8 mouse cellular contexts compared by ENCODE assay signal in genomic region chr12:15816254-15816605, GRCm38 (mm10). TPM values are rescaled to one million over a fixed set of nuclear protein-coding genes. Genes with fewer than 3 reads are reported as not detected.
DNase-seq lines count a peak whose midpoint lies in the region; ATAC-seq and TF ChIP-seq lines count a peak whose summit lies in the region.

No protein-coding gene starts in this region.

- no peaks in the 10 kb centered on the region for H3K36me3 ChIP-seq in C2C12 (ENCODE audit: control insufficient read depth, insufficient read depth)
- H3K36me3 ChIP-seq in embryonic facial prominence, embryonic 13.5 days = no peaks in the 10 kb centered on the region
- H3K36me3 ChIP-seq in liver, embryonic 12.5 days = no peaks in the 10 kb centered on the region
- H3K36me3 ChIP-seq in neural tube, embryonic 13.5 days = no peaks in the 10 kb centered on the region

- no peaks in the 10 kb centered on the region for H3K27me3 ChIP-seq in C2C12 (ENCODE audit: control insufficient read depth, insufficient read depth, insufficient read length)
- no peaks in the 10 kb centered on the region for H3K27me3 ChIP-seq in embryonic facial prominence, embryonic 13.5 days
- peaks cover 55% of the 10 kb centered on the region for H3K27me3 ChIP-seq in liver, embryonic 12.5 days (replicated peaks)
- no peaks in the 10 kb centered on the region for H3K27me3 ChIP-seq in neural tube, embryonic 13.5 days

- H3ac ChIP-seq in C2C12 (ENCODE audit: control insufficient read depth, insufficient read length, low read depth) = peak overlapping the region; percentile 86

- H3K4me3 ChIP-seq in C2C12 (ENCODE audit: insufficient read depth, poor library complexity, severe bottlenecking) = peak overlapping the region; percentile 79
- H3K4me3 ChIP-seq in embryonic facial prominence, embryonic 13.5 days = peak overlapping the region; percentile 90
- H3K4me3 ChIP-seq in liver, embryonic 12.5 days = peak overlapping the region; percentile 63
- peak overlapping the region; percentile 86 for H3K4me3 ChIP-seq in neural tube, embryonic 13.5 days

- peak overlapping the region; percentile 97 for H3K27ac ChIP-seq in embryonic facial prominence, embryonic 13.5 days
- peak overlapping the region; percentile 50; the same call in 1 of the 2 replicates for H3K27ac ChIP-seq in liver, embryonic 12.5 days
- peak overlapping the region; percentile 99 for H3K27ac ChIP-seq in neural tube, embryonic 13.5 days (replicated peaks)

- peak overlapping the region; percentile 75 for H3K4me2 ChIP-seq in embryonic facial prominence, embryonic 13.5 days
- H3K4me2 ChIP-seq in liver, embryonic 12.5 days = peak overlapping the region; percentile 85
- H3K4me2 ChIP-seq in neural tube, embryonic 13.5 days = peak overlapping the region; percentile 78

- no peaks in the 10 kb centered on the region for H3K79me3 ChIP-seq in C2C12 (ENCODE audit: low read depth)

- peaks cover 28% of the 10 kb centered on the region for H3K79me2 ChIP-seq in C2C12 (ENCODE audit: control insufficient read depth, insufficient read depth)

- H3K9ac ChIP-seq in embryonic facial prominence, embryonic 13.5 days = peak overlapping the region; percentile 98
- H3K9ac ChIP-seq in liver, embryonic 12.5 days = peak overlapping the region; percentile 47
- peak overlapping the region; percentile 99 for H3K9ac ChIP-seq in neural tube, embryonic 13.5 days

- DNase-seq in cerebellum, postnatal 14 days = peak; percentile 58 to 60
- no peak for DNase-seq in cerebellum, adult 8-10 months
- DNase-seq in heart, postnatal 4 days = peak; percentile 61
- peak; percentile 75 for DNase-seq in thymus, postnatal 14 days

- WGBS in embryonic facial prominence, embryonic 13.5 days = under 1% methylated on average over 23 of the region's 23 CpGs
- WGBS in liver, embryonic 12.5 days (ENCODE audit: insufficient replicate concordance) = 1% methylated on average over 23 of the region's 23 CpGs
- under 1% methylated on average over 23 of the region's 23 CpGs for WGBS in neural tube, embryonic 13.5 days

- H3K9me3 ChIP-seq in embryonic facial prominence, embryonic 13.5 days = no peaks in the 10 kb centered on the region; the same call in 1 of the 2 replicates
- no peaks in the 10 kb centered on the region for H3K9me3 ChIP-seq in liver, embryonic 12.5 days (replicated peaks)
- H3K9me3 ChIP-seq in neural tube, embryonic 13.5 days = no peaks in the 10 kb centered on the region

- ATAC-seq in embryonic facial prominence, embryonic 13.5 days (ENCODE audit: insufficient number of reproducible peaks, insufficient read depth, low FRiP score, low TSS enrichment, low read depth) = peak; percentile 26; the same call in 1 of the 2 replicates
- no peak; the same call in 1 of the 2 replicates for ATAC-seq in liver, embryonic 12.5 days
- ATAC-seq in neural tube, embryonic 13.5 days (ENCODE audit: low read depth) = peak; percentile 49

- H3K4me1 ChIP-seq in embryonic facial prominence, embryonic 13.5 days = peaks cover 27% of the 10 kb centered on the region
- peaks cover 13% of the 10 kb centered on the region; the same call in 1 of the 2 replicates for H3K4me1 ChIP-seq in liver, embryonic 12.5 days
- peaks cover 27% of the 10 kb centered on the region for H3K4me1 ChIP-seq in neural tube, embryonic 13.5 days (replicated peaks)

- TF ChIP-seq CTCF in C2C12 (IDR thresholded peaks at IDR 0.05; ENCODE audit: control insufficient read depth, insufficient read depth, insufficient read length) = no peak

TF ChIP-seq in C2C12, 6 proteins besides CTCF, POLR2A, EP300 and RAD21:
- TF ChIP-seq CEBPB (IDR thresholded peaks at IDR 0.05; ENCODE audit: low read depth) (no peak), MAX (IDR thresholded peaks at IDR 0.05) (no peak), MYOD1 (IDR thresholded peaks at IDR 0.05; ENCODE audit: control insufficient read depth, insufficient read length, low read depth) (no peak), USF1 (IDR thresholded peaks at IDR 0.05; ENCODE audit: low read depth) (no peak), FOSL1 (IDR thresholded peaks at IDR 0.05; ENCODE audit: insufficient read depth, low read length, poor library complexity, severe bottlenecking) (no peak), MYOG (IDR thresholded peaks at IDR 0.05; ENCODE audit: control insufficient read depth, extremely low read depth, insufficient read length) (no peak)

RNA-seq across cellular contexts. Expression of gene Trib2, which starts 0.5 kb away (rescaled TPM):
- 1.8 TPM for polyA plus RNA-seq in C2C12 (2012; fragmentation: generic; extraction: Trizol)
- polyA plus RNA-seq in embryonic facial prominence, embryonic 13.5 days (2015; fragmentation: Nextera tagmentation; extraction: Ambion mirVana) = 48.2 and 54.7 TPM in 2 replicates
- 10 to 100 TPM; 73.6 to 83.6 TPM for total RNA-seq in heart, postnatal 4 days (2021)
- polyA plus RNA-seq in liver, embryonic 12.5 days (2016; fragmentation: Nextera tagmentation; extraction: Ambion mirVana) = 5.0 and 5.2 TPM in 2 replicates
- 118 and 128 TPM in 2 replicates for polyA plus RNA-seq in neural tube, embryonic 13.5 days (2015; fragmentation: Nextera tagmentation; extraction: Ambion mirVana)

Comparison
In these comparisons a context has a peak if more than half of its experiments do, and no peak if none do; other contexts are left out.
1. H3K9ac ChIP-seq: peak in every context shown above with its lines; median percentile 99 in neural tube, embryonic 13.5 days; 98 in embryonic facial prominence, embryonic 13.5 days; 47 in liver, embryonic 12.5 days.